Mouse (Mus musculus) left cerebral cortex, postnatal 25 days (tissue): ENCODE measurements around the gene Gstp1. TPM values are rescaled to one million over a fixed set of nuclear protein-coding genes. Genes with fewer than 3 reads are reported as not detected.
"Not testable (repeated sequence)": the region's sequence is repeated elsewhere in the genome, so short reads cannot be mapped to it uniquely, and the experiment has no call there.

Source experiments
- DNase-seq, 2 experiments: peaks; one replicate each; pipeline ENCODE4 v3.0.0; 2022; ENCODE audit warnings: low spot score in 2 of 2, mixed read lengths in 1 of 2
- intact Hi-C: fragments of 180-260 bp; cut with DNase I; formaldehyde crosslinking; loops from one replicate; pipeline ENCODE4 v1.15.1; 2025
- total RNA-seq, 2 experiments: library from RNA; stranded (reverse); gene quantifications; 2 replicates each; pipeline ENCODE4 v1.2.3; 2021

The Gstp1 gene
- total RNA-seq, 2 experiments from 2014 or later: 266 to 294 TPM

DNA sequence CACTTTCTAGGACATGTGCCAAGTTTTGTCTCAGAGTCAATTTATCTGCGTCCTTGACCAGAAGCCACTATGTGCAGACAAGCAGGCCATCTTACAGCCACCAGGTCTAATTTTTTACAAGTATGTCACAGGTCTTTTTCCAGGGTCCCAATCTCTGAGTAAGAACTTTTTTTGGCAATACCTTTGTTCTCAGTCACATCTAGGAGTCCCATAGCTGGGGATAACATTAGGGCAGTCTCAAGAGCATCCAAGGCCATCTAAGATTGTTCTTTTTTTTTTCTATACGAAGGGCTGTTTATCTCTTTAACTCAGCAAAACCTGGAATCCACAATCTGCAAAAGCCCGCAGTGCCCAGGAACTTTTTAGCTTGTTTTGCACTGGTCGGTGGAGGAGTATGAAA is 25.6 kb upstream of the Gstp1 start:
- intact Hi-C loops, DNase-seq: not testable (repeated sequence)

DNA sequence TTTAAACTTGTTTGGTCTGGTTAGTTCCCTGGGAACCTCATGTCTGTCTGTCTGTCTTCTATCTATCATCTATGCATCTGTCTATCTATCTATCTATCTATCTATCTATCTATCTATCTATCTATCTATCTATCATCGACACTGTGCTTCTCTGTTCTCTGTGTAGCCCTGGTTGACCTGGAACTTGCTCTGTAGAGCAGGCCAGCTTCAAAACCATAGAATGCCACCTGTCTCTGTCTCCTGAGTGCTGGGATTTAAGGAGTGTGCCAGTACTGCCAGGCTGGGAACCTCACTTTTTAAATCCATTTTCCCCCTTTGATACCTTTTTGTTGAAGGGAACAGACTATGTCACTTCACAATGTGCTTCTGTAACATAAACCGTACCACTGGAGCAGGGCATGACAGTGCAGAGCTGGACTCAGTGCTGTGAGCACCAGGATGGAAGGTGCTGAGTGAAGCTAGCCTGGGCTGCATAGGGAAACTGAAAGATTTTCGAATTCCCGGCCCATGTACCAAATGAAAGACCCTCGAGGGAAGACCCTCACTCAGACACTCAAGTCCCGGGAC is 23.2 kb upstream of the Gstp1 start:
- DNase-seq: no peak
- intact Hi-C loops: no loop called here

DNA sequence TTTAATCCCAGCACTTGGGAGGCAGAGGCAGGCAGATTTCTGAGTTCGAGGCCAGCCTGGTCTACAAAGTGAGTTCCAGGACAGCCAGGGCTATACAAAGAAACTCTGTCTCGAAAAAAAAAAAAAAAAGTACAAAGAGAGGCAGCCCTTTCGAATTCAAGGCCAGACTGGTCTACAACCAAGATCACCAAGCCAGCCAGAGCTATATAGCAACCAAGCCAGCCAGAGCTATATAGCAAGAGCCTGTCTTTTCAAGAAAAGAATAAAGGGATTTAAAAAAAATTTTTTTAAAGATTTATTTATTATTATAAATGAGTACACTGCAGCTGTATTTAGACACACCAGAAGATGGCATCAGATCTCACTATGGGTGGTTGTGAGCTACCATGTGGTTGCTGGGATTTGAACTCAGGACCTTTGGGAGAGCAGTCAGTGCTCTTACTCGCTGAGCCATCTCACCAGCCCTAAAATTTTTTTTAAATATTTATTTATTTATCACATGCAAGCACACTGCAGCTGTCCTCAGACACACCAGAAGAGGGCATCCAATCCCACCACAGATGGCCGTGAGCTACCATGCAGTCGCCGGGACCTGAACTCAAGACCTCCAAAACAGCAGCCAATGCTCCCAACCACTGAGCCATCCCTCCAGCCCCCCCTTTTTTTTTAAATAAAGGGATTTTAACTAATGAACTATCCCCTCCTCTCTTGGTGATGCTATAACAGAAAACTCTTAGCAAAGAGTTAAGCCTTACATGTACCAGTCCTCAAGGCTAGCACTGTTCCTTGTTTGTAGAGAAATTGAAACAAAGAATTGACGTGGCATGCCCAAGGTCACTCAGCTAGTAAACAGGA is 22.5 kb upstream of the Gstp1 start:
- intact Hi-C loops: not testable (repeated sequence)

DNA sequence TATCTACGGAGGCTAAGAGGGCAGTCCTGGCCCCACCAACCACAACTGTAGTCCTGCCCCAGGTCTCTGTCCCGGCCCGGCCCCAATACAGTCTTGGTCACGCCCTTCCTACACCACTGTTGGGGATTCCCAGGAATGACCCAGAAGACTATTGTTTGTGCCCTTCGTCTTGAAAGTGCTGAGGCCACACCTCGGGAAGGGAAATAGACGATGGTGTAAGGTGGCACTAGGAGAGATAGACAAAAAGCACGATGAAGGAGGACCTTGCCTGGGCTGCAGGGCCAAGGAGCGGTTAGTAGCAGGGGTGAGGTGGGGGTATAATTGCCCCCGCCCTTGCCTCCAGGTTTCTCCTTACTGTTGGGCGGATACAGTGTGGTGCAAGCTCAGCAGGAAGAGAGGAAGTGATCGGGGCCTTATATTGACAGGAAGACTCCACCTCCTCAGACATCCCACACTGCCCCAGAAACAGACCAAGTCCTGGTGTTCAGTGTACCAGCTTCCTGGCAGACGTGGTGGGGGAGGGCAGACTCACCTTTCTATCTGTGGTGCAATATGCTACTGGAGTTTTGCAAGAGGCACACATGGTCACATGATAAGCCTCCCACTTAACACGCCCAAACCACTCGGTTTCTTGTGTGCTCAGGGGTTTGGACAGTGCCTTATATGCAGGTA is 21.4 kb upstream of the Gstp1 start, which contains the start of gene Gstp3:
TSS of gene Gstp3 (minus strand) at position 501 of the 672 bp plus-strand sequence.
- no peak for DNase-seq
- intact Hi-C loops: loop anchor here (2.0 kb wide), 1 partner anchor 14 kb away; no protein-coding TSS in a partner anchor

More for the DNA sequence above, 22.5 kb upstream of the Gstp1 start:
- not testable (repeated sequence) for DNase-seq

DNA sequence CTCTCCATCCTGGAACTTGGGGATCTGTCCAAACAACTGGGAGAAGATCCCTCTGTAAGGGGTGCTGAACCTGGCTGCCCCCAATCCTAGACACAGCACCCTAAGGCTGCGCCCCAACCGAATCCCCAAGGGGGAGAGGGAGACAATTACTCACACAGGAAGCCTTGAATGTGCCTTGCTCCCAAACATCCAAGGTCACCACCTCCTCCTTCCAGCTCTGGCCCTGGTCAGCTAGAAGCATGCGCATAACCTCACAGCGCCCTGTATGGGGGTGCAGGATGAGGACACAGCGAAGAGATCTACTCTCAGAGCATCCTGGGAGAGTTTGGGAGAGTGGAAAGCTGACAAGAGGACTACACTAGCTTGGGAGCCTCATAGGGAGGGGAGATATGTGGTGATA is 20.8 kb upstream of the Gstp1 start:
- no peak for DNase-seq
- intact Hi-C loops: loop anchor here (2.0 kb wide), 1 partner anchor 14 kb away; no protein-coding TSS in a partner anchor

DNA sequence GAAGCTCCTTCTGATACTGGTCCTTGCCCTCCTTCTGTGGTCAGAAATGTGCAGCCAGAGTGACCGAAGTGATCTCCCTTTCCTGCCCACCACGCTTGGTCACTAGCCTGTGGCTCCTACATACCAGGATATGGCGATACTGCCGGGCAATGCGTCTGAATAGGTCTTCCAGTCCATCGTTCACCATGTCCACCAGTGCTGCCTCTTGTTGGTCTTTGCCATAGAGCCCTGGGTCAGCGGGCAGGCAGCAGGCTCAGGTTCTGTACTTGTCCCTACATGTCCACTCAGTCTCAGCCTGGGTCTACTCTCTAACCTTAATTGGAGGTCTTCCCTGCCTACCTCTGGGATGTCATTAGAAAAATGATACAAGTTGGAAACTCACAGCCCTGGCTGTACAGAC is 20.2 kb upstream of the Gstp1 start:
- intact Hi-C loops: loop anchor here (2.0 kb wide), 1 partner anchor 15 kb away; no protein-coding TSS in a partner anchor
- DNase-seq: no peak

DNA sequence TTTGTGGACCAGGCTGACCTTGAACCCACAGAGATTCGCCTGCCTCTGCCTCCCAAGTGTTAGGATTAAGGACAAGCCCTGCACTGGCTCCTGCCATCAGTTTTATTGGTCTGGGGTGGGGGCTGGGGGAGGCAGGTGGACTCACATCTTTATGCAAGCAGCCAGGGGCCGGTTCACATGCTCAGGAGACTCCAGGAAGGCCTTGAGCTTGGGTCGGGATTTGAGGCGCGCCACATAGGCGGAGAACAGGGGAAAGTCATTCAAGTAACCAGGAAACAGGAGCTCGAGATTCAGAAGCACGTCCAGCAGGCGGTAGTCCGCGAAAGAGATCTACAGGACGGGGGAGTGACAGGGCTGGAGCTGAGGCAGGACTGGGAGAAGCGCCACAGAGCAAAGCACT is 19.6 kb upstream of the Gstp1 start:
- DNase-seq: no peak
- intact Hi-C loops: no loop called here

DNA sequence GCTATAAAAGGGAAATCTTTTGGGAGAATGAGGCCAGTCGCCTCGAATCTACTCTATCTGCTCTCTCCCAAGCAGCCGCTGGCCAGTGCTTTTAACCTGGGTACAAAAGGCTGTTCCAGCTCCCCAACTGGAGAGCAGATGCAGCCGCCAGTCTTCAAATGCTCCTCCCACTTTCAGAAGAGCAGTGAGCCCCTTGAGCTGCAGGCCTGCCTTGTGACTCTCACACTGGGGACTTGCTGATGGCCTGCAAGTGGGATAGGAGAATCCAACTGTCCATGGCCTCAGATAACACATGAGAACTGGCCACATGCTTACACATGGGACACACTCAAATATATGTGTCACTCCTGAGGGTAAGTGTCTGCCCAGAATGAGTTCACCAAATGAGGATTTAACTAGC is 18.9 kb upstream of the Gstp1 start:
- intact Hi-C loops: no loop called here
- no peak for DNase-seq

DNA sequence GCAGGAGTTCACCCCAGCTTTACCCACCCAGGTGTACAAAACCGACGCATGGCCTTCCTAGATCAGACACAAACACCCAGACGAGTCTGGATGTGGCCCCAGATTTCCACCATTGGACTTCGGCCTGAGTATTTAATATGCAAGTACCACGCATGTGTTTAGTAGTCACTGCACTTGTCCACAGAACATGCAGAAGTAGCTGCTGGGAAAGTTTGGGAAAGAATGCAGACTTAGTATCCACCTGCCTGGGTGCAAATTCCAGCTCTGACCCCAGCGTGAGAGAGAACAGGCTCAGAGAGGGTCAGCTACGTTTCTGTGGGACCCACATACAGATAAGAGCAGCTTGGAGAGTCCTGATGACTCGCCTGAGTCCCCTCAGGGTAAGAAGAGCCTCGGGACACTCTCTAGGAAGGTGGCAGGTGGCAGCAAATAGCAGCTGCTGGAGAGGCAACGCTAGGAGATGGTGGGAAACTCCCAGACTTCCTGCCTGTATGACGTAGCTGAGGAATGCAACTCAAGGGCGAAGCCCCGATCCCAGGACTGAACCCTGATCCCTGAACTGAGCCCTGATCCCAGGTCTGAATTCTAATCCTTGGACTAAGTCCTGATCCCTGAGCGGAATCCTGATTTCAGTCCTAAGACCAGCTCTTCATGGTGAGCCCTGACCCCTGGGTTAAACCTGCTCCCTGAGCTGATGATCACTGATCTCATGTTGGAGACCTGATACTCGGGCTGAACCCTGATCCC is 18.3 kb upstream of the Gstp1 start:
- DNase-seq: no peak
- intact Hi-C loops: no loop called here

DNA sequence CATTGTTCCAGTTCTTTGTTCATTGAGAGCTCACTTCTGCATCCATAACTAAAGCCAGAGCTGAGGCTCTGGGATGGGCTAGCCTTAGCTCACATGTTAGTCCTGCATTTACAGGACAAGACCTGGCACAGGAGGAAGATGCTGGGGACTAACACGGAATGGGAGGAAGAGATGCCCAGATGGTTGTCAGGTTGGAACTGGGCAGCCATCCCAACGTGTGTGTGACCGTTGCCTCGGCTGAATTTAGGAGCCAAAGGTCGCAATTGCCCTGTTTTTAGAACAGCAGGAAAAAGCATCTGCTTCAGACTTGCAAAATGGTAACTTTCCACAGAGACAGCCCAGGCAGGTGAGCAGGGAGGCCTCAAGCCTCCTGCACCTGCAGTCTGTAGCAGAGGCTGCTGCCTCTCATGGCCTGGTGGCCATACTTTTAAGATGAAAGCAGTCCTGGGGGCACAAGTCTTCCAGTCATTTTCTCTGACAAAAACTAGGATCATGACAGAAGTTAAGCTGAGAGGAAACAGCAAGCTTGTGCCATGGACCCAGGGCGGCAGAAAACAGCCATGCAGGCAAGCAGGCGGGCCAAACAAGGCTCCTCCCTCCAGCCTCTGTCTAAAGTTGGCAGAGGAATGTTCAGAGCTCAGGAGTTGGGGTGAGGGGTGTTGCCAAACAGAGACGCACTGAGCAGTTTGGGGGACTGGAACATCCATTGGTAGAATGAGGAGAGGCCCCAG is 17.6 kb upstream of the Gstp1 start:
- no peak for DNase-seq
- intact Hi-C loops: no loop called here

DNA sequence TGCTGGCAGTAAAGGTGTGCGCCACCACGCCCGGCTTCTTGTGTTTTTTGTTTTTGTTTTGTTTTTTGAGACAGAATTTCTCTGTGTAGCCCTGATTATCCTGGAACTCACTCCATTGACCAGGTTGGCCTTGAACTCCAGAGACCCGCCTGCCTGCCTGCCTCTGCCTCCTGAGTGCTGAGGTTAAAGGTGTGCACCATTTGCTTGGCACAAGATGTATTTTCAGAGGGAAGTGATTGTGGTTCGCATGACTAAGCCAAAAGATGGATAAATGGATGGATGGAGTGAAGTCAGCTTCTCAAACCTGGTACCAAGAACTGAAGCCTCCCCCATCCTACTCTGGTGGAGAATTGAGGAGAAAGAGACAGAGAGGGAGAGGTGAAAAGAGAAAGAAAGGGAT is 16.8 kb upstream of the Gstp1 start:
- DNase-seq: no peak
- intact Hi-C loops: no loop called here

DNA sequence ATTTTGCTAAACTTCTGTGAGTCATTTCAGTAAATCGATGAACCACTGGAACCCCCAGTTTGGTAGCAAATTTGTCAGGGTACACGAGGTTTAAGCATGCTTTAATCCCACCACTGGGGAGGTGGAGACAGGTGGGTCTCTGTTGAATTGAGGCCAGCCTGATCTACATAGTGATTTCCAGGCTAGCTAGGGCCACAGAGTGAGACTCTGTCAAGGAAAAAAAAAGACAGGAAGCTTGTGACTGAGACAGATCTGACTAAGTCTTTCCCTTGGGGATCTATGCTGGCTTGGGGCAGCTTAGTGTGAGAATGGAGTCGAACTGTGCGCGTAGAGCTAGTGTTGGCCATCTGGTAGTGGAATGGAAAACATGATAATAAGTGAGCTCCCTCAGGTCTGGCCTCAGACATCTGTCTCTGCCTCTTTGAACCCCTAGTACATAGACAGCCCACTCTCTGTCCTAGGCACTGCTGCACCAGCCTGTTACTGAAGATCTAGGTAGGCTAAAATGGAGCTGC is 14.8 kb upstream of the Gstp1 start:
- intact Hi-C loops: no loop called here
- DNase-seq: no peak

DNA sequence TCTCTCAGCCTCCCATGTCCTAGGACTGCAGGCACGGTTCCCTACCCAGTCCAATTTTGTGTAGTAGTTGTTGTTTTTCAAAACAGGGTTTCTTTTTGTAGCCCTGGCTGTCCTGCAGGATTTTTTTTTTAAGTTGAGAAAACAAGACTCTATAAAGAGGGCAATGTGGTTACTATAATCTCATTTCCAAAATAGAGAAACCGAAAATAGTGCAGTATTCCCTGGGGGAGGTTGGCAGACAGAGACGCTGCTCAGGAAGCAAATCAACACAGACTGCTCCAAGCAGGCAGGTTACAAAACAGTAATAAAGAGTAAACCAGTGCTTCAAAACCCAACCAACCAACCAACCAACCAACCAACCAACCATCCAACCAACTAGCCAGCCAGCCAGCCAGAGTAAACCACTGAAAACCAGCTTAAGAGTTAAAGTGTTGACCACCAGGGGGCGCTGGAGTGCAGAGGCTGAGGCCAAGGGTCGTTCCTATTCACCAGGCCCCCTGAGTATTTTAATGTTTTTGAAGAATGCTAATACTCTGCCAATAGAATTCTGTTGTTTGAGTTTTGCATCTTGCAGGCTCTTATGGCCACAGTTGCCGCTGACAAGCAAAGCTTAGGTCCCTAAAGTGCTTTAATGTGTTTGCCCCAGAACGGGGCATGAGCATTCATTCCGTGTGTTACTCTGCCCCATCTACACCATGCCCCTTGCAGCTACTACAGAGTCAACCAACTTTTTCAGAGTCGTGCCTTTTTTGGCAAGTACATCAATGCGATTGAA is 14.1 kb upstream of the Gstp1 start:
- peak; percentile 21 to 28 for DNase-seq
- intact Hi-C loops: no loop called here

DNA sequence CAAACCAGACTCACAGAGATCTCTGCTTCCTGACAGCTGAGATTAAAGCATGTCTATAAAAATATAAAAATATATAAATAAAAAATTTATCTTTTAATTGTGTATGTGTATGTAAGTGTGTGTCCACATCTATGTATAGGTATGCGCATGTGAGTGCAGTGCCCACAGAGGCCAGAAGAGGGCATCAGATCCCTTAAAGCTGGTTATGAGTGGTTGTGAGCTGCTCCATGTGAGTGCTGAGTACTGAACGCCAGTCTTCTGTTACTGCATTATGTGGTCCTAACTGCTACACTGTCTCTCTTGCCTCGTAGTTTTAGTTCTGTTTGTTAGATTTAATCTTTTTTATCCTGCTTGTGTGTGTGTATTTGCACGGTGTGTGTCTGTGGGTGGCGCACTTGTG is 13.2 kb upstream of the Gstp1 start:
- no peak for DNase-seq
- intact Hi-C loops: no loop called here

DNA sequence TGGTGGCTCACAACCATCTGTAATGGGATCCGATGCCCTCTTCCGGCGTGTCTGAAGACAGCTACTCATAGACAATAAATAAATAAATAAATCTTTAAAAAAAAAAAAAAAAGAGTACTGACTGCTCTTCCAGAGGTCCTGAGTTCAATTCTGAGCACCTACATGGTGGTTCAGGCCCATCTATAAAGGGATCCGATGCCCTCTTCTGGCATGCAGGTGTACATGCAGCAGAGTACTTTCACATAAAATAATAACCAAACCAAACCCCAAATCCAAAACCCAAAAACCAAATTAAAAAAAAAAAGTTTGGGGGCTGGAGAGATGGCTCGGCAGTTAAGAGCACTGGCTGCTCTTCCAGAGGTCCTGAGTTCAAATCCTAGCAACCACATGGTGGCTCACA is 11.3 kb upstream of the Gstp1 start:
- intact Hi-C loops, DNase-seq: not testable (repeated sequence)

DNA sequence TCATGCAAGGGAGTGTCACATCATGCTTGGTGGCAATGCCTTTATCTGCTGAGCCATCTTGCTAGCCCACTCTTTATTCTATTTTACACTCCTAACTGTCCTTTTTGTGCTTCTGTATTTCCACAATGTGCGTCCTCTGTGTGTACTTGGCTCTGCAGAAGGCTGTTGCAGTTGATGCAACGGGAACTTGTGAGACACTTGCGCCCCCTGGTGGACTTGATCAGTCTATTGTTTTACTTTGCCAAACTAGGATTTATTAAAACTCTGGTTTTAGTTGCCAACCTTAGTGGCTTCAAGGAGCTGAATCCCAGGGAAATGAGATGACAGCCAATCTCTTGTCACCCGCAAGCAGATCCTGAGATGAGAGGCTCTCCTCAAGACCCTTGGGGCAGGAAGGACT is 10.1 kb upstream of the Gstp1 start:
- intact Hi-C loops: loop anchor here (1.0 to 2.0 kb wide), 2 partner anchors 29 to 49 kb away; partner anchors contain the start of gene Cdk2ap2

DNA sequence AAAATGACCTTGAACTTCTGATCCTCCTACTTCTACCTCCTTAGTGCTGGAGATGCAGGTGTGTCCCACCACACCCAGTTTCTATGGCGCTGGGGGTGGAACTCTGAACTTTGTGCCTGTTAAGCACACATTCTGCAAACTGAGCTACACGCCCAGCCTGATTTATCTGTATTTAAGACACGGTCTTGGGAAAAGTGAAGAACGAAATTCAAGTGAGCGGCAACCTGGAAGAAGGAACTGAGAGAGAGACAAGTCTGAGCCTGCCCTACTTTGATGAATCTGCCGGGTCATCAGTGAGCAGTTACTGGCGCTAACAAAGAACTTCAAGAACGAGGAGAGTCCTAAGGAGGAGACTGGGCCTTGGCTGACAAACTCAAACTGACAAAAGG is 9.1 kb upstream of the Gstp1 start:
- intact Hi-C loops: loop anchor here (2.0 kb wide), 1 partner anchor 50 kb away; the partner anchor contains the start of gene Cdk2ap2
- no peak for DNase-seq

More for the DNA sequence above, 10.1 kb upstream of the Gstp1 start:
- DNase-seq: peak; percentile 54 to 64
